Mouse (Mus musculus) midbrain, embryonic 12.5 days (tissue): ENCODE results near the gene Vwa2. TPM values are rescaled to one million over a fixed set of nuclear protein-coding genes. Genes with fewer than 3 reads are reported as not detected.

Experiments
- ATAC-seq: fragments of 200-750 bp; cut with Nextera tagmentation; 2 replicates; pipeline ENCODE4 v1.8.0; 2017; ENCODE audit warnings: low read depth, moderate TSS enrichment, moderate library complexity; ENCODE audit not compliant: low FRiP score
- H3K27ac ChIP-seq: fragments of 300-500 bp; sonication (generic); replicated peaks from 2 replicates; pipeline ENCODE4 v1.5.1; 2016; ENCODE audit warnings: mild to moderate bottlenecking
- H3K27me3 ChIP-seq: fragments of 300-500 bp; sonication (generic); 2 replicates; pipeline ENCODE4 v1.6.1; 2016; ENCODE audit warnings: mild to moderate bottlenecking
- H3K36me3 ChIP-seq: fragments of 300-500 bp; sonication (generic); 2 replicates; pipeline ENCODE4 v1.6.1; 2016
- H3K4me1 ChIP-seq: fragments of 300-500 bp; sonication (generic); 2 replicates; pipeline ENCODE4 v1.6.1; 2016
- H3K4me2 ChIP-seq: fragments of 300-500 bp; sonication (generic); replicated peaks from 2 replicates; pipeline ENCODE4 v1.6.1; 2016; ENCODE audit warnings: mild to moderate bottlenecking, moderate library complexity
- H3K4me3 ChIP-seq: fragments of 300-500 bp; sonication (generic); 2 replicates; pipeline ENCODE4 v1.5.1; 2016; ENCODE audit warnings: mild to moderate bottlenecking
- H3K9ac ChIP-seq: fragments of 300-500 bp; sonication (generic); replicated peaks from 2 replicates; pipeline ENCODE4 v1.6.1; 2016; ENCODE audit warnings: mild to moderate bottlenecking, moderate library complexity
- H3K9me3 ChIP-seq: fragments of 300-500 bp; sonication (generic); 2 replicates; pipeline ENCODE4 v1.6.1; 2016; ENCODE audit warnings: mild to moderate bottlenecking
- WGBS: fragments of 180-500 bp; shearing (Covaris S2); methylation state at CpG from one replicate; pipeline ENCODE4 v1.1.7; 2016; 5-methylcytosine and 5-hydroxymethylcytosine counted together
- polyA plus RNA-seq: library from polyadenylated mRNA; unstranded; fragments of >200 nt; fragmentation: Nextera tagmentation; extraction: Ambion mirVana; gene quantifications from 2 replicates; pipeline ENCODE4 v1.2.1, GENCODE M21; 2016

Gene Vwa2
- polyA plus RNA-seq, 1 experiment from 2014 or later, result 0.37 TPM

- Histone ChIP-seq H3K27ac (no peak overlapping the region), H3K4me2 (no peak overlapping the region), H3K27me3 (no peaks in the 10 kb centered on the region), H3K36me3 (no peaks in the 10 kb centered on the region), H3K9me3 (no peaks in the 10 kb centered on the region), H3K9ac (no peak overlapping the region), H3K4me3 (no peak overlapping the region), H3K4me1 (0 out of 2 replicates have a peak, but pooled peaks cover 2% of the 10 kb centered on the region)
- no peak for ATAC-seq
- WGBS, result 93% methylated on average over 13 of the region's 13 CpGs
Observed at GRCm38 (mm10) chr19:56954857-56955256, 80.8 kb downstream of the Vwa2 start.

- Histone ChIP-seq H3K36me3 (no peaks in the 10 kb centered on the region), H3K9me3 (no peaks in the 10 kb centered on the region), H3K4me1 (0 out of 2 replicates have a peak, but pooled peaks cover 2% of the 10 kb centered on the region), H3K27ac (no peak overlapping the region), H3K9ac (no peak overlapping the region), H3K4me2 (no peak overlapping the region), H3K27me3 (no peaks in the 10 kb centered on the region), H3K4me3 (no peak overlapping the region)
- WGBS, result 78% methylated on average over 20 of the region's 20 CpGs
- no peak for ATAC-seq
Observed at GRCm38 (mm10) chr19:56955568-56956513, 81.8 kb downstream of the Vwa2 start.

DNA sequence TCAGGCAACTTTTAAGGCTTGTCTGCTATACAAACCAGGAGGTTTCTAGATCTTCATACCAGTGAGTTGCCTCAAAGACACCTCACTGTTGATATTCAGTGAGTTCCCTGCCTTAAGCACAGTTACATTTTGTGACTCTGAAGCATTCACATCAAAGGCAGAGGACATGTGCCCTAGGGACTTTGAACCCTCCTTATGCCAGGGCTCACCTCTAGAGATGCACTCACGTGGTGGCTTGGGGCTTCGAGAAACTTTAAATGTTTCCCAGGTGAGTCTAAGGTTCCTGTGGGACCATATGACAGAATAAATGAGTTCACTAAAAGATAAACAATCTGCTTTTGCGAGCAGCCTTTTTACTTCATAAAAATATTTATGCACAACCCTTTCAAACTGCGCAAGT is 84.0 kb downstream of the Vwa2 start:
- 86% methylated on average over 4 of the region's 4 CpGs for WGBS
- H3K9me3 ChIP-seq, result no peaks in the 10 kb centered on the region
- H3K4me2 ChIP-seq, result no peak overlapping the region

DNA sequence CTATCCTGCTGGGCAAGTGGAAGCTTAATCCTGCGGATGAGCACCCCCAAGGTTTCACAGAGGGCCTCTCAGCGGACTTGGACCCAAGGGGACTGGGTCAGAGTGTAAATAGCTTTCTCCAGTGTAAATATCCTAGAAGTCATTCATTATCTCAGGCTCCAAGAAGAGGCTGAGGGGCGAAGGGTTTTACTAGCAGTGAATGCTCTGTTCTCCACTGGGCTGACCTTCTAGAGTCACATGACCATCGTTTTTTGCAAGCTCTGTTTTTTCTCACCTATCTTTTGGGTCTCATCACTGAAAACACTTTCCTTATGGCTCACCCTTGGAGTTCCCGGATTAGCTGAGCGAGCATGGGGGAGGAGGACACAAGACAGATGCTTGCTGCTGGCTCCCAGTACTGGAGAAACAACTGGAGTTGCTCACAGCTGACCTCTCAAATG is 84.6 kb downstream of the Vwa2 start:
- no peak overlapping the region for H3K27ac ChIP-seq
- WGBS, result 59% methylated on average over 6 of the region's 6 CpGs

More for the DNA sequence above, 84.0 kb downstream of the Vwa2 start:
- Histone ChIP-seq H3K36me3 (no peaks in the 10 kb centered on the region), H3K4me3 (no peak overlapping the region), H3K27ac (no peak overlapping the region), H3K4me1 (0 out of 2 replicates have a peak, but pooled peaks cover 2% of the 10 kb centered on the region), H3K9ac (no peak overlapping the region), H3K27me3 (no peaks in the 10 kb centered on the region)
- no peak for ATAC-seq

GRCm38 (mm10) chr19:56959057-56959456 is 85.0 kb downstream of the Vwa2 start:
- Histone ChIP-seq H3K27me3 (no peaks in the 10 kb centered on the region), H3K4me2 (no peak overlapping the region), H3K27ac (no peak overlapping the region), H3K4me3 (no peak overlapping the region), H3K9ac (no peak overlapping the region), H3K36me3 (no peaks in the 10 kb centered on the region), H3K9me3 (no peaks in the 10 kb centered on the region), H3K4me1 (0 out of 2 replicates have a peak, but pooled peaks cover 2% of the 10 kb centered on the region)
- 86% methylated on average over 2 of the region's 2 CpGs for WGBS
- no peak for ATAC-seq

More for the DNA sequence above, 84.6 kb downstream of the Vwa2 start:
- H3K4me3 ChIP-seq, result no peak overlapping the region
- no peaks in the 10 kb centered on the region for H3K9me3 ChIP-seq
- no peak overlapping the region for H3K4me2 ChIP-seq
- H3K36me3 ChIP-seq, result no peaks in the 10 kb centered on the region
- no peaks in the 10 kb centered on the region for H3K27me3 ChIP-seq
- no peak for ATAC-seq
- 0 out of 2 replicates have a peak, but pooled peaks cover 2% of the 10 kb centered on the region for H3K4me1 ChIP-seq
- H3K9ac ChIP-seq, result no peak overlapping the region

DNA sequence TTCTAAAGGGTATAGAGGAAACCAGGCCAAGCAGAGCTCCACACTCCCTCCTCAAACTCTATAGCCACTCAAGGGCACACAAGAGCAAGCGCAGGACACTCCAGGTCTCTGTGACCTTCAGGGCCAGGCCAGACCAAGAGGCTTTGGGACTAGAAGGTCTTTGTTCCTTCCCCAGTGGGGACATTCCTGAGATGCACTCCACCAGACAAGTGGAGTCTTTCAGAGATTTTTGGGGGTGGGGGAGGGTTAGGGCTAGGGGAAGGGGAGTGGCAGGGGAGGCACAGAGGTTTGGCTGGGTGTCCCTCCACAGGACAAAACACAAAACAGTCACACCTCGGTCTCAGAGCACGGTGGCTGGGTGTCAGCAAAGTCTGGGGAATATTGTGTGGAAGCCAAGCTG is 85.6 kb downstream of the Vwa2 start:
- no peak for ATAC-seq
- Histone ChIP-seq H3K9me3 (no peaks in the 10 kb centered on the region), H3K4me2 (no peak overlapping the region), H3K9ac (no peak overlapping the region), H3K36me3 (no peaks in the 10 kb centered on the region), H3K4me1 (0 out of 2 replicates have a peak, but pooled peaks cover 2% of the 10 kb centered on the region), H3K27me3 (no peaks in the 10 kb centered on the region), H3K4me3 (no peak overlapping the region), H3K27ac (no peak overlapping the region)
- 76% methylated on average over 3 of the region's 3 CpGs for WGBS

Other genes with a start within 250 kb of the Vwa2 start
- 0.34 and 0.46 TPM in 2 replicates for gene Adrb1, start 152.1 kb upstream of the Vwa2 start, polyA plus RNA-seq
- 27.0 and 28.8 TPM in 2 replicates for gene Ccdc186, start 52.1 kb upstream of the Vwa2 start, polyA plus RNA-seq
- 0.34 and 0.48 TPM in 2 replicates for gene Tdrd1, start 48.0 kb upstream of the Vwa2 start, polyA plus RNA-seq
- gene Afap1l2, start 134.0 kb downstream of the Vwa2 start, polyA plus RNA-seq, result 3.8 and 4.9 TPM in 2 replicates